Mouse (Mus musculus) liver, embryonic 14.5 days (tissue): ENCODE measurements around the gene Pilrb2.

Experiments
- CTCF ChIP-seq: IDR thresholded peaks from 2 replicates; pipeline ENCODE4 v1.5.1; 2016; ENCODE audit warnings: antibody characterized with exemption, low read depth, control low read depth
- EP300 ChIP-seq: IDR thresholded peaks from 2 replicates; pipeline ENCODE4 v1.6.1; 2016; ENCODE audit warnings: antibody characterized with exemption, low read depth

DNA sequence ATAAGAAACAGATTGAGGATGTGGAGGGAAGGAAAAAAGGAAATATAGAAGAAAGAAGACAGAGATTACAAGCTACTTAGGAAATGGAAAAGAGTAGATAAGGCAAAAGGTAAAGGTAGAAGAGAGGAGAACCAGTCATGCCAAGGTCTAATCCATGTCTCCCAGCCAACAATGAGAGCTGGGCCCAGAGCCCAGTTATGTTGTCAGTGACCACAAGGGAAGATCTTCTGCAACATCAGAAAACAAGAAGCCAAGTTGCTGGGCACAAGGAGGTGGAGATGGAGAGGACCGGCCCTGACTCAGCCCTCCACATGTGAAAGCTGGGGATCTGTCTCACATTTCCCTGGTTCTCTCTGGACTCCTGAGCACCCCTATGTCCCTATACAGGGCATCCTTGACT lies 16.1 kb upstream of the Pilrb2 start:
- TF ChIP-seq EP300 (no peak), CTCF (no peak)
